Mouse (Mus musculus) liver, adult 2 months (tissue): ENCODE data around the gene Fam168a. TPM values are rescaled to one million over a fixed set of nuclear protein-coding genes. Genes with fewer than 3 reads are reported as not detected.
A peak's percentile ranks its signal among the peaks of the same experiment; 100 is the strongest.
"Not testable (repeated sequence)": the region's sequence is repeated elsewhere in the genome, so short reads cannot be mapped to it uniquely, and the experiment has no call there.

ENCODE experiments used
- DNase-seq: peaks from one replicate; pipeline ENCODE4 v3.0.0-alpha.2; 2011; ENCODE audit warnings: low read depth, low spot score; ENCODE audit errors: extremely low read depth
- H3K27ac ChIP-seq: fragments of 200-500 bp; replicated peaks from 2 replicates; pipeline ENCODE4 v1.5.1; 2012; ENCODE audit warnings: low read depth, mild to moderate bottlenecking, control low read depth, inconsistent platforms, low read length; ENCODE audit not compliant: insufficient read depth
- H3K27me3 ChIP-seq: fragments of 200-500 bp; 2 replicates; pipeline ENCODE4 v1.6.1; 2012; ENCODE audit warnings: mild to moderate bottlenecking, moderate library complexity, low read length, inconsistent platforms; ENCODE audit not compliant: control insufficient read depth, insufficient read depth
- H3K36me3 ChIP-seq: fragments of 200-500 bp; 2 replicates; pipeline ENCODE4 v1.6.1; 2012; ENCODE audit warnings: low read length, inconsistent platforms; ENCODE audit not compliant: control insufficient read depth, insufficient read depth
- H3K4me1 ChIP-seq: fragments of 200-500 bp; 2 replicates; pipeline ENCODE4 v1.6.1; 2011; ENCODE audit warnings: low read length; ENCODE audit not compliant: control insufficient read depth, insufficient read depth
- H3K4me3 ChIP-seq: fragments of 200-500 bp; 2 replicates; pipeline ENCODE4 v1.5.1; 2011; ENCODE audit warnings: low read depth, mild to moderate bottlenecking, control low read depth, low read length, moderate library complexity; ENCODE audit not compliant: insufficient read depth
- H3K79me2 ChIP-seq: fragments of 200-500 bp; 2 replicates; pipeline ENCODE4 v1.6.1; 2012; ENCODE audit warnings: inconsistent platforms, mild to moderate bottlenecking, low read length, moderate library complexity; ENCODE audit not compliant: control insufficient read depth, insufficient read depth
- H3K9ac ChIP-seq: fragments of 200-500 bp; 2 replicates; pipeline ENCODE4 v1.6.1; 2012; ENCODE audit warnings: low read depth, mild to moderate bottlenecking, control low read depth, inconsistent platforms, low read length
- CTCF ChIP-seq: fragments of 200-500 bp; IDR thresholded peaks from 2 replicates; pipeline ENCODE4 v1.5.1; 2011; ENCODE audit warnings: low read depth, low read length, control low read depth
- POLR2A ChIP-seq: fragments of 200-500 bp; IDR thresholded peaks from 2 replicates; pipeline ENCODE4 v1.6.1; 2011; ENCODE audit warnings: low read length, control low read depth; ENCODE audit not compliant: insufficient read depth; ENCODE audit errors: extremely low read depth
- WGBS: fragments of 180-500 bp; shearing (Covaris S2); methylation state at CpG from one replicate; pipeline ENCODE4 v1.1.7; 2018; 5-methylcytosine and 5-hydroxymethylcytosine counted together
- polyA plus RNA-seq: library from polyadenylated mRNA; depleted of rRNA; stranded (reverse); fragments of >200 nt; gene quantifications from 2 replicates; pipeline ENCODE4 v1.2.3, GENCODE M21; 2012
- total RNA-seq: library from RNA; depleted of rRNA; stranded (reverse); fragments of >200 nt; gene quantifications from 2 replicates; pipeline ENCODE4 v1.2.3, GENCODE M21; 2014

Fam168a gene
- total and polyA plus RNA-seq, 2 experiments = 7.4 to 32.0 TPM

GRCm38 (mm10) chr7:100841608-100842007, 135.2 kb downstream of the Fam168a start:
- TF ChIP-seq CTCF (no peak), POLR2A (no peak)
- Histone ChIP-seq H3K9ac (no peak overlapping the region), H3K36me3 (peaks cover 2% of the 10 kb centered on the region; the same call in 1 of the 2 replicates), H3K4me3 (no peak overlapping the region), H3K27me3 (no peaks in the 10 kb centered on the region), H3K4me1 (no peaks in the 10 kb centered on the region), H3K79me2 (no peaks in the 10 kb centered on the region), H3K27ac (no peak overlapping the region)
- WGBS = 95% methylated on average over 6 of the region's 6 CpGs
- DNase-seq = no peak

GRCm38 (mm10) chr7:100842175-100842574, 135.7 kb downstream of the Fam168a start:
- TF ChIP-seq POLR2A (no peak), CTCF (no peak)
- Histone ChIP-seq H3K9ac (no peak overlapping the region), H3K79me2 (no peaks in the 10 kb centered on the region), H3K36me3 (peaks cover under 1% of the 10 kb centered on the region; the same call in 1 of the 2 replicates), H3K4me1 (no peaks in the 10 kb centered on the region), H3K27me3 (no peaks in the 10 kb centered on the region), H3K4me3 (no peak overlapping the region), H3K27ac (no peak overlapping the region)
- 95% methylated on average over 5 of the region's 5 CpGs for WGBS
- DNase-seq = no peak

- Histone ChIP-seq H3K4me3 (no peak overlapping the region), H3K27ac (no peak overlapping the region), H3K9ac (no peak overlapping the region), H3K27me3 (no peaks in the 10 kb centered on the region), H3K36me3 (no peaks in the 10 kb centered on the region), H3K4me1 (no peaks in the 10 kb centered on the region), H3K79me2 (no peaks in the 10 kb centered on the region)
- no peak for TF ChIP-seq POLR2A
- TF ChIP-seq CTCF = no peak
- DNase-seq = no peak
- WGBS = 83% methylated on average over 2 of the region's 2 CpGs
These were observed 137.4 kb downstream of the Fam168a start for GRCm38 (mm10) chr7:100843866-100844265.

DNA sequence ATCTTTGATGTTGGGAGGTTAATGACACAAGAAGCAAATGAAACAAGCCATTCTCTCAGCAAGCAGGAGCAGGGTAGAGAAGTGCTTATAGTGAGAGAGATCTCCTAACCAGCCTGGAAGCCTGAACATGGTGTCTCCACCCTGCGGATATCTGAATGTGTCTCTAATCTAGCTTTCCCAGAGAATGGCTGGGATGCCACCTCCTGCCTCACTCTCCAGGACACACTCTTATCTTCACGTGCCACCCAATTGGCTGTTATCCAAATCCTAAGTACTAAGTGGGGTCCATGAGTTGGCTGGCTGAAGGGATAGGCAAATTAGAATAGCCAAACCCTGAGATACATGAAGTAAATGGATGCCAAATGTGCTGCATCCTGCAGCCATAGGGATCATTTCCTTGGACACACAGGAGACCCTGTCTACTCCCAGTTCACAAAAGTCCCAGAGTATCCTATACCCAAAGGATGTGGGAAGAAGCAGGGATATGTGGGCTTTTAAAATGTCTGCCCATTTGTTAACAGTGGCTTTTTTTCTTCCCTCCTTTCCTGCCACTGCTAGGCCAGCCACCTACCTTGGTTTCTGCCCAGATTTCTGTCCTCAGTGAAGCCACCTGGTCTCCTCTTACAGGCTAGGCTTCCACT, 138.1 kb downstream of the Fam168a start:
- no peak for TF ChIP-seq CTCF
- TF ChIP-seq POLR2A = no peak
- no peak overlapping the region for H3K27ac ChIP-seq
- no peak overlapping the region for H3K4me3 ChIP-seq
- H3K79me2 ChIP-seq = no peaks in the 10 kb centered on the region
- no peaks in the 10 kb centered on the region for H3K27me3 ChIP-seq
- 55% methylated on average over 2 of the region's 2 CpGs for WGBS
- no peaks in the 10 kb centered on the region for H3K36me3 ChIP-seq
- no peak for DNase-seq
- no peak overlapping the region for H3K9ac ChIP-seq
- H3K4me1 ChIP-seq = no peaks in the 10 kb centered on the region

GRCm38 (mm10) chr7:100845026-100845400, 138.6 kb downstream of the Fam168a start:
- no peaks in the 10 kb centered on the region for H3K36me3 ChIP-seq

DNA sequence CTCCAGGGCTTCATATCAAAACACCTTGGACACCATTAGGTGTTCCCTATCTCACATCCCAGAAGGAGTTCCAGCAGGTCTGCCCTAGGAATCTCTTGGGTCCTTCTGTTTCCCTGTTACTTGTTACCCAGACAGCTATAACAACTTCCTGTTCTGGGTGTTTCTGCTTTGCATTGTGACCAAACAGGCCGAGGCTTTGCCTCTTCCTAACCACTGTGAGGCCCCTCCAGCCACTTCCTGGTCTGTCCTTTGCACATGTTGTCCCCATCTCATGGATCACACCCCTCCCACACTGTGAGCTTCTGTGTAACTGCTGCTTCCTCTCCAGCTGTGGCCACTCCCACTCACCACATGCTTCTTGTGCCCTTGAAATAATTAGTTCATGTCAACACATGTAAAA, 139.0 kb downstream of the Fam168a start:
- no peak for TF ChIP-seq CTCF
- no peak for TF ChIP-seq POLR2A
- no peak overlapping the region for H3K4me3 ChIP-seq
- no peaks in the 10 kb centered on the region for H3K27me3 ChIP-seq
- H3K9ac ChIP-seq = no peak overlapping the region
- no peaks in the 10 kb centered on the region for H3K36me3 ChIP-seq
- 50% methylated on average over 1 of the region's 1 CpGs for WGBS
- H3K4me1 ChIP-seq = no peaks in the 10 kb centered on the region
- H3K27ac ChIP-seq = no peak overlapping the region
- H3K79me2 ChIP-seq = no peaks in the 10 kb centered on the region
- peak; percentile 49 for DNase-seq

More at GRCm38 (mm10) chr7:100845026-100845400, 138.6 kb downstream of the Fam168a start:
- H3K79me2 ChIP-seq = no peaks in the 10 kb centered on the region
- H3K4me1 ChIP-seq = no peaks in the 10 kb centered on the region
- H3K27me3 ChIP-seq = no peaks in the 10 kb centered on the region
- no peak overlapping the region for H3K9ac ChIP-seq
- no peak overlapping the region for H3K27ac ChIP-seq
- no peak for DNase-seq
- TF ChIP-seq CTCF (no peak), POLR2A (no peak)
- no peak overlapping the region for H3K4me3 ChIP-seq

DNA sequence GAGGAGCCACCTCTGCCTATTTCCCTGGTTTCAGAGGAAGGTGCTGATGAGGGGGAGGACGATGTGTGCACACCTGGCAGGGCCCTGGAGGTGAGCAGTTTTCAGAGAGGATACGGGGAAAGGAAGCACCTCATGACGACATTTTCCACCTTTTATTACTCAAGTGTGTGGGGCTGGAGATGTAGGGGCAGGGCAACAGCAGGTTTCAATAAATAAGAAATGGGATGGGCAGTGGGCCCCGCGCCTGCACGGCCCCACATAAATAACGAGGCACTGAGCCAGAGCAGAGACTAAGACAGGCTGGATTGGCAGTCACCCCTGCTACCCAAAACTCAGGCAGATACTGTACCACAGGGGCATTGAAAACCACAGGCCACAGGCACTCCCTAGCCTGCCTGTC, 139.6 kb downstream of the Fam168a start:
- WGBS = 91% methylated on average over 7 of the region's 7 CpGs
- not testable (repeated sequence) for H3K27ac ChIP-seq, H3K4me1 ChIP-seq, H3K79me2 ChIP-seq, H3K9ac ChIP-seq, H3K27me3 ChIP-seq, H3K4me3 ChIP-seq, H3K36me3 ChIP-seq, DNase-seq
